Mouse (Mus musculus) layer of hippocampus, adult 9-10 months (tissue): ENCODE measurements around the gene Tnik.

Experiments
- DNase-seq: peaks from one replicate; pipeline ENCODE4 v3.0.0; 2022; ENCODE audit warnings: low spot score

Gene Tnik

DNA sequence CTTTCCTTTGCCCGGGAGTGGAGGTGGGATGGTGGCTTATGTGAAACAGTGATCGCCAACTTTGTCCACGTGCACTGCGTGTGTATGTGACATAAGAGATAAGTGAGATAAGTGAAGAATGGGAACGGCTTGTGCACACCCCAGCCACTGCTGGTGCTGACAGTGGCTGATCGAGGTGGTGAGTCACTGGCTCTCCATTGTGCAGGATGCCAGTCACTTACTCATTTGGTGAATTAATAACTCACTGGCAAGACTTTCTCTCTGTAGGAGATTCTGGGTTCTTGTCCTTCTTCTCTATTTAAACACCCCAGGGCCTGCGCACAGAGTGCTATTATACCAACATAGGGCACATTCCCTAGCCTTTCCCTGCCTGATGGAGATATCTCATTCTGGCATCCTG is 458.8 kb downstream of the Tnik start:
- DNase-seq, result no peak

- DNase-seq, result no peak
Measured at GRCm38 (mm10) chr3:28722531-28722930, 459.5 kb downstream of the Tnik start.

- no peak for DNase-seq
Measured at GRCm38 (mm10) chr3:28723534-28723933, 460.5 kb downstream of the Tnik start.

GRCm38 (mm10) chr3:28725203-28725602 is 462.2 kb downstream of the Tnik start:
- no peak for DNase-seq
